13 mouse cellular contexts compared by ENCODE assay signal in the genomic region with DNA sequence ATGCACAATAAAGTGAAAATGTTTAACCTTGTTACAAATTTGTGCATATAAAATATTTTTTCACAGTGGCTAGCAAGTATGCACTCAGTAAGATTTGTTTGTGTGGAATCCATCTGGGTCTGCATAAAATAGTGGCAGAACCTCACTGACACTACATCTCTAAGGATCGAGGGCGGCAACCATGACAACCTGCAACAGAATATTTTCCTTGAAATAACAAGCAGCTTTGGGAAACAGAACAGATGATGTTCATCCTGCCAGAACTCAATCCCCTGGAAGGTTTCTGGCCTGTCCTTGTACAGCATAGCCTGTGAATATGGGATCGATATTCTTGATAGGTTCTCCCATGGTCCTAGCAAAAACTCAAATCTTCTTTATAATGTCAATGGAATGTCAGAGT.
DNase-seq lines count a peak whose midpoint lies in the region.
"Had no signal": no experiment of that assay in that cellular context is flagged by ENCODE, and none has a peak within 500 bp of the region (broad histone marks: within the 10 kb centered on the region; RNA-seq: fewer than 3 reads in every experiment).

No protein-coding gene starts in this region.

- intact Hi-C loops in left cerebral cortex, postnatal 36 days (cut with DNase I) = no loop called here

- DNase-seq in right cerebral cortex, adult 18-20 months = peak; percentile 60
- no peak for DNase-seq in right cerebral cortex, postnatal 4 days
- DNase-seq in layer of hippocampus, adult 9-10 months (ENCODE audit: low spot score) = peak; percentile 36
- peak; percentile 24 to 26 for DNase-seq in left cerebral cortex, postnatal 36 days (ENCODE audit: low spot score in 2 of 2)
- no peak for DNase-seq in urinary bladder, postnatal 14 days (ENCODE audit: low spot score)
- DNase-seq in adrenal gland, adult 18-20 months (ENCODE audit: low spot score in 2 of 2) = no peak
- no peak for DNase-seq in ovary, postnatal 36 days (ENCODE audit: low spot score)
- DNase-seq: B cell, adult 2 months; cerebellum, adult 8-10 months; gastrocnemius, postnatal 14 days; kidney, adult 8-10 months; lung, postnatal 14 days; thymus, adult 2 months had no signal

Comparison
In these comparisons a context has a peak if more than half of its experiments do, and no peak if none do; other contexts are left out.
1. DNase-seq: peak in right cerebral cortex, adult 18-20 months (single experiment), layer of hippocampus, adult 9-10 months (single experiment) and left cerebral cortex, postnatal 36 days (2 of 2); none in right cerebral cortex, postnatal 4 days (single experiment), urinary bladder, postnatal 14 days (single experiment), adrenal gland, adult 18-20 months (0 of 2) and ovary, postnatal 36 days (single experiment).